Mouse (Mus musculus) adrenal gland, postnatal 4 days (tissue): Measurements from ENCODE around the gene Hipk1. TPM values are rescaled to one million over a fixed set of nuclear protein-coding genes. Genes with fewer than 3 reads are reported as not detected.
A peak's percentile ranks its signal among the peaks of the same experiment; 100 is the strongest.

Experiments
- DNase-seq, 2 experiments: peaks; one replicate each; pipeline ENCODE4 v3.0.0; 2021 to 2022; ENCODE audit warnings: low spot score in 2 of 2, mixed read lengths in 2 of 2
- total RNA-seq, 2 experiments: library from RNA; stranded (reverse); gene quantifications; 2 replicates each; pipeline ENCODE4 v1.2.3; 2021

Hipk1 gene
- total RNA-seq, 2 experiments from 2014 or later = 126 to 134 TPM

GRCm38 (mm10) chr3:103755351-103755750 is 36.0 kb downstream of the Hipk1 start:
- DNase-seq = no peak

GRCm38 (mm10) chr3:103751558-103751957 is 39.8 kb downstream of the Hipk1 start:
- DNase-seq = no peak

GRCm38 (mm10) chr3:103746711-103747110 is 44.7 kb downstream of the Hipk1 start:
- DNase-seq = no peak

- no peak for DNase-seq
Measured at GRCm38 (mm10) chr3:103745001-103745770, 46.2 kb downstream of the Hipk1 start.

- DNase-seq = no peak
Measured at GRCm38 (mm10) chr3:103743208-103743607, 48.2 kb downstream of the Hipk1 start.

- DNase-seq = no peak
Measured at GRCm38 (mm10) chr3:103740342-103740741, 51.0 kb downstream of the Hipk1 start.

GRCm38 (mm10) chr3:103739329-103739728 is 52.0 kb downstream of the Hipk1 start, which contains the start of gene Gm10964:
Gene Gm10964 (plus strand): TSS chr3:103739366.
- no peak for DNase-seq

- DNase-seq = peak; percentile 56 to 74
Measured at GRCm38 (mm10) chr3:103737778-103738571, 53.4 kb downstream of the Hipk1 start, which contains the start of gene Olfml3. Gene Olfml3 (minus strand): TSS chr3:103738001.

GRCm38 (mm10) chr3:103737061-103737754 is 54.2 kb downstream of the Hipk1 start:
- no peak for DNase-seq

- DNase-seq = no peak
Measured at GRCm38 (mm10) chr3:103735776-103736600, 55.4 kb downstream of the Hipk1 start.

- DNase-seq = no peak
Measured at GRCm38 (mm10) chr3:103734696-103735519, 56.5 kb downstream of the Hipk1 start.

- DNase-seq = no peak
Measured at GRCm38 (mm10) chr3:103733799-103734695, 57.3 kb downstream of the Hipk1 start.

- no peak for DNase-seq
Measured at GRCm38 (mm10) chr3:103733176-103733575, 58.2 kb downstream of the Hipk1 start.

GRCm38 (mm10) chr3:103732116-103732515 is 59.2 kb downstream of the Hipk1 start:
- no peak for DNase-seq

GRCm38 (mm10) chr3:103729850-103730249 is 61.5 kb downstream of the Hipk1 start:
- no peak for DNase-seq

- no peak for DNase-seq
Measured at GRCm38 (mm10) chr3:103727813-103728326, 63.5 kb downstream of the Hipk1 start.

- no peak for DNase-seq
Measured at GRCm38 (mm10) chr3:103726642-103727041, 64.7 kb downstream of the Hipk1 start.

GRCm38 (mm10) chr3:103724137-103724536 is 67.2 kb downstream of the Hipk1 start:
- DNase-seq = no peak
